Mouse (Mus musculus): ENCODE results near the gene Slc35e1.

The Slc35e1 gene

GRCm38 (mm10) chr8:72438248-72439015 lies 54.0 kb downstream of the Slc35e1 start:
- in situ Hi-C loops (cut with MboI; ENCODE audit: low pct_unique_long_range_greater_than_20kb in 1 of 2, low sequenced_read_pairs in 2 of 2, unreplicated experiment in 1 of 2), result no loop called here

GRCm38 (mm10) chr8:72434952-72435351 lies 57.5 kb downstream of the Slc35e1 start:
- in situ Hi-C loops (cut with MboI; ENCODE audit: low pct_unique_long_range_greater_than_20kb in 1 of 2, low sequenced_read_pairs in 2 of 2, unreplicated experiment in 1 of 2), result no loop called here

Data from mouse embryonic stem cell (cell line).